31 mouse cellular contexts compared by ENCODE assay signal in the genomic region with DNA sequence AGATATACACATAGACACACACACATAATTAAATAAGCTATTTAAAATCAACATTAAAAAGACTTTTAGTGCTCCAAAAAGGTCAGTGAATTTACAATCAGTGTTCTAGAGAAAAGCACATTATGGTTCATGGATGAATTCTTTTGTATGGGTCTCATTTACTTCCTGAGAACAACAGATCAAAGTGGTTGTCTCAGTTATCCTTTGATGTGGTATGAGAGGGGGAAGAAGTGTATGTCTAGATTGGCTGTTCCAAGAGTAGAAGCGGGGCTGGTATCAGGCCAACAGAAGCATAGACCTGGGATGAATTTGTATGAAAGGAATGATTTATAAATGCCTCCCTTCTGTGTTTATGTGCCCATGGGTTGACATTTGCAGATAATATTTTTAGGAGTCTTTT. TPM values are rescaled to one million over a fixed set of nuclear protein-coding genes. Genes with fewer than 3 reads are reported as not detected.
"Had no signal": no experiment of that assay in that cellular context is flagged by ENCODE, and none has a peak within 500 bp of the region (broad histone marks: within the 10 kb centered on the region; RNA-seq: fewer than 3 reads in every experiment).

No protein-coding gene starts in this region.

- H3K4me3 ChIP-seq: left cerebral cortex, adult 2 months; limb, embryonic 12.5 days; limb, embryonic 15.5 days; midbrain, embryonic 12.5 days; midbrain, embryonic 15.5 days; myocyte had no signal

- H3K9ac ChIP-seq: limb, embryonic 12.5 days; limb, embryonic 15.5 days; liver, embryonic 14.5 days; liver, postnatal 0 days; lung, embryonic 14.5 days; midbrain, embryonic 12.5 days; midbrain, embryonic 15.5 days had no signal

- H3K4me1 ChIP-seq: limb, embryonic 12.5 days; limb, embryonic 15.5 days; midbrain, embryonic 12.5 days; midbrain, embryonic 15.5 days had no signal

- H3K27ac ChIP-seq: kidney, postnatal 0 days; left cerebral cortex, adult 2 months; limb, embryonic 12.5 days; limb, embryonic 15.5 days; liver, embryonic 14.5 days; macrophage; midbrain, embryonic 12.5 days; midbrain, embryonic 15.5 days; stomach, postnatal 0 days had no signal

- H3K4me2 ChIP-seq: limb, embryonic 12.5 days; limb, embryonic 15.5 days; liver, embryonic 11.5 days; lung, embryonic 14.5 days; midbrain, embryonic 12.5 days; midbrain, embryonic 15.5 days had no signal

- H3K36me3 ChIP-seq: limb, embryonic 12.5 days; limb, embryonic 15.5 days; midbrain, embryonic 12.5 days; midbrain, embryonic 15.5 days had no signal

- ATAC-seq: liver, postnatal 0 days; lung, postnatal 0 days; midbrain, embryonic 15.5 days had no signal

- H3K27me3 ChIP-seq: limb, embryonic 12.5 days; limb, embryonic 15.5 days; midbrain, embryonic 12.5 days; midbrain, embryonic 15.5 days had no signal

- H3K9me3 ChIP-seq: limb, embryonic 15.5 days; midbrain, embryonic 12.5 days; midbrain, embryonic 15.5 days had no signal

- DNase-seq: kidney, adult 2 months; kidney, postnatal 25 days; layer of hippocampus, postnatal 36 days; left cerebral cortex, postnatal 4 days; liver, postnatal 0 days; lung, embryonic 14.5 days; right cerebral cortex, adult 18-20 months; right cerebral cortex, postnatal 14 days; right cerebral cortex, postnatal 4 days; thymus, adult 2 months; thymus, postnatal 25 days had no signal

RNA-seq across cellular contexts. Expression of a gene that starts 13.8 kb away (rescaled TPM):
- polyA plus RNA-seq: liver, postnatal 0 days had no signal

RNA-seq across cellular contexts. Expression of a gene that starts 20.6 kb away (rescaled TPM):
- total RNA-seq: left cerebral cortex, adult 2 months; left cerebral cortex, postnatal 14 days; left cerebral cortex, postnatal 4 days; megakaryocyte, adult 5-6 weeks; monocyte, adult 5-6 weeks had no signal
- polyA plus RNA-seq: kidney, adult 2 months; kidney, embryonic 14.5 days; kidney, postnatal 0 days; large intestine, adult 2 months; limb, embryonic 12.5 days; liver, embryonic 11.5 days; liver, embryonic 14.5 days; liver, postnatal 0 days; lung, embryonic 14.5 days; lung, postnatal 0 days; macrophage; midbrain, embryonic 12.5 days; midbrain, embryonic 15.5 days; myocyte; neural tube, embryonic 11.5 days; neural tube, embryonic 14.5 days; stomach, postnatal 0 days; thymus, adult 2 months; urinary bladder, adult 2 months had no signal
